Mouse (Mus musculus) E14TG2a.4 (cell line): ENCODE data around the gene Slc30a2.

Source experiments
- CTCF ChIP-seq: conservative IDR thresholded peaks from 2 replicates; pipeline ENCODE4 v1.5.1; 2014; ENCODE audit warnings: low read length
- POU5F1 ChIP-seq: IDR thresholded peaks from 2 replicates; pipeline ENCODE4 v1.6.1; 2014; ENCODE audit warnings: low read length, borderline replicate concordance

GRCm38 (mm10) chr4:134351329-134352260 lies 8.6 kb downstream of the Slc30a2 start:
- TF ChIP-seq CTCF (no peak), POU5F1 (no peak)
